Mouse (Mus musculus) liver, adult 10 weeks (tissue): Measurements from ENCODE around the gene Zswim9. TPM values are rescaled to one million over a fixed set of nuclear protein-coding genes. Genes with fewer than 3 reads are reported as not detected.

Experiments
- polyA plus RNA-seq: library from polyadenylated mRNA; stranded (reverse); fragments of 350-450 nt; fragmentation: Illumina TruSeq; extraction: RNeasy Lipid Tissue Mini Kit (QIAGEN cat#74804); gene quantifications from one replicate; pipeline ENCODE4 v1.2.3, GENCODE M21; 2014; ENCODE audit warnings: low read depth, low replicate concordance

The Zswim9 gene
- 2.5 TPM for polyA plus RNA-seq

GRCm38 (mm10) chr7:13278308-13278891 is at the start of gene Zswim9:
Zswim9 (minus strand) TSS chr7:13278721.

GRCm38 (mm10) chr7:13324316-13324715 is 45.8 kb upstream of the Zswim9 start, which contains the start of gene Pla2g4c:
Pla2g4c (plus strand) TSS chr7:13324655.

GRCm38 (mm10) chr7:13277081-13277480 is 1.4 kb downstream of the Zswim9 start, which contains the start of gene Lig1:
Lig1 (plus strand) TSS chr7:13277283.

GRCm38 (mm10) chr7:13212720-13213119 is 65.8 kb downstream of the Zswim9 start, which contains the start of gene Vmn1r89:
Vmn1r89 (plus strand) TSS chr7:13213020.

Other genes with a start within 250 kb of the Zswim9 start
- gene Chmp2a, start 243.9 kb downstream of the Zswim9 start, polyA plus RNA-seq, result 78.1 TPM
- gene Ube2m, start 240.4 kb downstream of the Zswim9 start, polyA plus RNA-seq, result 30.5 TPM
- 0.11 TPM for gene Mzf1, start 224.0 kb downstream of the Zswim9 start, polyA plus RNA-seq
- not detected for gene Vmn1r85, start 183.5 kb downstream of the Zswim9 start, polyA plus RNA-seq
- gene Vmn1r86, start 158.8 kb downstream of the Zswim9 start, polyA plus RNA-seq, result not detected
- gene Vmn1r87, start 138.6 kb downstream of the Zswim9 start, polyA plus RNA-seq, result not detected
- gene Vmn1r88, start 119.2 kb downstream of the Zswim9 start, polyA plus RNA-seq, result 0.05 TPM
- not detected for gene Vmn1r89, start 65.7 kb downstream of the Zswim9 start, polyA plus RNA-seq
- 1.0 TPM for gene Lig1, start 1.4 kb downstream of the Zswim9 start, polyA plus RNA-seq
- gene Pla2g4c, start 45.9 kb upstream of the Zswim9 start, polyA plus RNA-seq, result not detected
- not detected for gene Cabp5, start 119.4 kb upstream of the Zswim9 start, polyA plus RNA-seq
- gene Bsph1, start 172.1 kb upstream of the Zswim9 start, polyA plus RNA-seq, result not detected